Comparison of ENCODE assay signal across 10 mouse cellular contexts in genomic region chr10:42591185-42591992, GRCm38 (mm10). TPM values are rescaled to one million over a fixed set of nuclear protein-coding genes. Genes with fewer than 3 reads are reported as not detected.
DNase-seq lines count a peak whose midpoint lies in the region; ATAC-seq and TF ChIP-seq lines count a peak whose summit lies in the region.
"Had no signal": no experiment of that assay in that cellular context is flagged by ENCODE, and none has a peak within 500 bp of the region (broad histone marks: within the 10 kb centered on the region; RNA-seq: fewer than 3 reads in every experiment).

No protein-coding gene starts in this region.

- peaks cover 95% of the 10 kb centered on the region for H3K27me3 ChIP-seq in heart, embryonic 12.5 days (replicated peaks)
- peaks cover 78% of the 10 kb centered on the region for H3K27me3 ChIP-seq in G1E (ENCODE audit: insufficient read depth, low read length)
- H3K27me3 ChIP-seq in hindbrain, embryonic 10.5 days (ENCODE audit: insufficient read depth, poor library complexity, severe bottlenecking) = peaks cover 100% of the 10 kb centered on the region
- H3K27me3 ChIP-seq in midbrain, embryonic 11.5 days (ENCODE audit: control insufficient read depth, insufficient read depth, low read length) = peaks cover 82% of the 10 kb centered on the region

- peaks cover 14% of the 10 kb centered on the region for H3K4me1 ChIP-seq in heart, embryonic 12.5 days (replicated peaks)
- H3K4me1 ChIP-seq in G1E (ENCODE audit: insufficient read depth, low read depth, low read length) = peaks cover 31% of the 10 kb centered on the region
- peaks cover 29% of the 10 kb centered on the region for H3K4me1 ChIP-seq in hindbrain, embryonic 10.5 days (replicated peaks)
- H3K4me1 ChIP-seq in midbrain, embryonic 11.5 days (ENCODE audit: control insufficient read depth, insufficient read depth, low read length) = peaks cover 40% of the 10 kb centered on the region

- under 1% methylated on average over 67 of the region's 67 CpGs for WGBS in heart, embryonic 12.5 days
- under 1% methylated on average over 67 of the region's 67 CpGs for WGBS in hindbrain, embryonic 10.5 days
- WGBS in midbrain, embryonic 11.5 days = under 1% methylated on average over 67 of the region's 67 CpGs

- 0 out of 2 replicates have a peak, but pooled peaks cover 1% of the 10 kb centered on the region for H3K9me3 ChIP-seq in heart, embryonic 12.5 days (replicated peaks)
- H3K9me3 ChIP-seq in G1E (replicated peaks) = no peaks in the 10 kb centered on the region
- H3K9me3 ChIP-seq in hindbrain, embryonic 10.5 days = peaks cover 1% of the 10 kb centered on the region
- H3K9me3 ChIP-seq in midbrain, embryonic 11.5 days (ENCODE audit: control insufficient read depth, low read length) = no peaks in the 10 kb centered on the region

- no peaks in the 10 kb centered on the region for H3K36me3 ChIP-seq in heart, embryonic 12.5 days
- H3K36me3 ChIP-seq in G1E (replicated peaks) = no peaks in the 10 kb centered on the region
- H3K36me3 ChIP-seq in hindbrain, embryonic 10.5 days = no peaks in the 10 kb centered on the region
- H3K36me3 ChIP-seq in midbrain, embryonic 11.5 days (ENCODE audit: control insufficient read depth, insufficient read depth, low read length) = no peaks in the 10 kb centered on the region

- H3K9ac ChIP-seq in heart, embryonic 12.5 days = no peak overlapping the region
- H3K9ac ChIP-seq in midbrain, embryonic 11.5 days (ENCODE audit: low read length) = peak overlapping the region; percentile 51

- no peak overlapping the region for H3K27ac ChIP-seq in heart, embryonic 12.5 days (ENCODE audit: poor library complexity, severe bottlenecking)
- H3K27ac ChIP-seq in hindbrain, embryonic 10.5 days = peak overlapping the region; percentile 67
- no peak overlapping the region; the same call in 1 of the 2 replicates for H3K27ac ChIP-seq in midbrain, embryonic 11.5 days (ENCODE audit: low read depth, low read length)

- no peak for ATAC-seq in heart, embryonic 12.5 days (ENCODE audit: insufficient number of reproducible peaks, low FRiP score)
- no peak for ATAC-seq in G1E (ENCODE audit: extremely low read depth, insufficient number of reproducible peaks, low FRiP score, poor library complexity, severe bottlenecking)
- peak; percentile 84 for ATAC-seq in midbrain, embryonic 11.5 days (ENCODE audit: low FRiP score)

- no peak for TF ChIP-seq CTCF in G1E (IDR thresholded peaks at IDR 0.05; ENCODE audit: low read depth, low read length)

- no peak for DNase-seq in heart, adult 18-20 months
- no peak for DNase-seq in G1E (ENCODE audit: low spot score)
- peak; percentile 66 for DNase-seq in hindbrain, embryonic 10.5 days (ENCODE audit: low spot score)
- peak; percentile 97 for DNase-seq in midbrain, embryonic 11.5 days (ENCODE audit: low spot score, missing footprints)
- DNase-seq in thymus, postnatal 36 days = no peak
- DNase-seq in adrenal gland, postnatal 14 days = no peak
- DNase-seq in gastrocnemius, adult 18-20 months (ENCODE audit: low spot score) = no peak
- DNase-seq: cerebellum, adult 11 months had no signal

- H3K4me3 ChIP-seq in heart, embryonic 12.5 days = peak overlapping the region; percentile 39
- H3K4me3 ChIP-seq in G1E (ENCODE audit: low read depth, low read length) = peak overlapping the region; percentile 64; the same call in 1 of the 2 replicates
- H3K4me3 ChIP-seq in hindbrain, embryonic 10.5 days = peak overlapping the region; percentile 45
- peak overlapping the region; percentile 22 for H3K4me3 ChIP-seq in midbrain, embryonic 11.5 days (ENCODE audit: low read depth, low read length)

- H3K4me2 ChIP-seq in heart, embryonic 12.5 days = peak overlapping the region; percentile 62
- peak overlapping the region; percentile 55 for H3K4me2 ChIP-seq in midbrain, embryonic 11.5 days

RNA-seq across cellular contexts. Expression of gene Ostm1, which starts 7.8 kb away (rescaled TPM):
- 28.5 and 28.6 TPM in 2 replicates for polyA plus RNA-seq in heart, embryonic 12.5 days (2016; fragmentation: Nextera tagmentation; extraction: Ambion mirVana)
- 10 to 100 TPM; 21.2 to 22.7 TPM for total RNA-seq in heart, adult 18-20 months (2021)
- total RNA-seq in G1E (2014; fragmentation: Nextera tagmentation) (24.5 and 65.2 TPM in 2 replicates), G1E (2017) (58.3 and 60.5 TPM in 2 replicates)
- polyA plus RNA-seq in G1E (2012) = 4.0 and 4.9 TPM in 2 replicates
- polyA plus RNA-seq in hindbrain, embryonic 10.5 days (2016; fragmentation: Nextera tagmentation; extraction: Ambion mirVana) = 15.3 and 16.1 TPM in 2 replicates
- polyA plus RNA-seq in midbrain, embryonic 11.5 days (2014; fragmentation: Nextera tagmentation; extraction: Ambion mirVana) = 28.5 and 29.2 TPM in 2 replicates
- total RNA-seq in adrenal gland, postnatal 14 days (2021) = 20.4 and 25.2 TPM in 2 replicates
- total RNA-seq in gastrocnemius, adult 18-20 months (2021) = 10 to 100 TPM; 18.3 to 24.3 TPM

RNA-seq across cellular contexts. Expression of gene Nr2e1, which starts 8.0 kb away (rescaled TPM):
- polyA plus RNA-seq in heart, embryonic 12.5 days (2016; fragmentation: Nextera tagmentation; extraction: Ambion mirVana) = 0.08 TPM in 1 of 2 replicates, not detected in the other
- total RNA-seq in heart, adult 18-20 months (2021) = not detected
- total RNA-seq in G1E (2014; fragmentation: Nextera tagmentation) = not detected in 2 replicates
- 0.06 TPM in 1 of 2 replicates, not detected in the other for total RNA-seq in G1E (2017)
- not detected in 2 replicates for polyA plus RNA-seq in G1E (2012)
- 1.2 and 3.0 TPM in 2 replicates for polyA plus RNA-seq in hindbrain, embryonic 10.5 days (2016; fragmentation: Nextera tagmentation; extraction: Ambion mirVana)
- polyA plus RNA-seq in midbrain, embryonic 11.5 days (2014; fragmentation: Nextera tagmentation; extraction: Ambion mirVana) = 32.2 and 32.6 TPM in 2 replicates
- not detected in 2 replicates for total RNA-seq in adrenal gland, postnatal 14 days (2021)
- total RNA-seq in gastrocnemius, adult 18-20 months (2021) = not detected
- polyA plus RNA-seq: C2C12 had no signal

Comparison
In these comparisons a context has a peak if more than half of its experiments do, and no peak if none do; other contexts are left out.
1. DNase-seq: peak in hindbrain, embryonic 10.5 days (single experiment) and midbrain, embryonic 11.5 days (single experiment); none in heart, adult 18-20 months (0 of 2), G1E (single experiment), thymus, postnatal 36 days (0 of 2), adrenal gland, postnatal 14 days (single experiment) and gastrocnemius, adult 18-20 months (single experiment).
2. Peak in every context shown above with its lines, with median percentiles within 50 percentile points of each other: H3K4me3 ChIP-seq.